Mouse (Mus musculus): ENCODE data around the gene Slc30a6. TPM values are rescaled to one million over a fixed set of nuclear protein-coding genes. Genes with fewer than 3 reads are reported as not detected.
"Not testable (repeated sequence)": the region's sequence is repeated elsewhere in the genome, so short reads cannot be mapped to it uniquely, and the experiment has no call there.

The Slc30a6 gene
- polyA plus RNA-seq, 1 experiment from 2014 or later, result 28.8 TPM

- no peaks in the 10 kb centered on the region for H3K36me3 ChIP-seq (ENCODE audit: poor library complexity, severe bottlenecking)
- no peaks in the 10 kb centered on the region for H3K9me3 ChIP-seq (replicated peaks)
- no peak overlapping the region for H3K4me3 ChIP-seq
- no peak overlapping the region for H3K27ac ChIP-seq
- 85% methylated on average over 1 of the region's 1 CpGs for WGBS
- H3K4me1 ChIP-seq, result no peaks in the 10 kb centered on the region
- H3K4me2 ChIP-seq, result no peak overlapping the region
- no peak overlapping the region for H3K9ac ChIP-seq
- no peaks in the 10 kb centered on the region for H3K27me3 ChIP-seq
- no peak for ATAC-seq
These were observed 59.3 kb downstream of the Slc30a6 start for GRCm38 (mm10) chr17:74454660-74455059.

GRCm38 (mm10) chr17:74455426-74455825 lies 60.0 kb downstream of the Slc30a6 start:
- H3K4me3 ChIP-seq, result no peak overlapping the region
- H3K36me3 ChIP-seq (ENCODE audit: poor library complexity, severe bottlenecking), result no peaks in the 10 kb centered on the region
- H3K27ac ChIP-seq, result no peak overlapping the region
- no peaks in the 10 kb centered on the region for H3K4me1 ChIP-seq
- no peaks in the 10 kb centered on the region for H3K9me3 ChIP-seq (replicated peaks)
- no peak overlapping the region for H3K9ac ChIP-seq
- ATAC-seq, result no peak
- 88% methylated on average over 4 of the region's 4 CpGs for WGBS
- H3K4me2 ChIP-seq, result no peak overlapping the region
- H3K27me3 ChIP-seq, result no peaks in the 10 kb centered on the region

GRCm38 (mm10) chr17:74456825-74457224 lies 61.4 kb downstream of the Slc30a6 start:
- H3K36me3 ChIP-seq (ENCODE audit: poor library complexity, severe bottlenecking), result no peaks in the 10 kb centered on the region
- no peak overlapping the region for H3K27ac ChIP-seq
- no peaks in the 10 kb centered on the region for H3K9me3 ChIP-seq (replicated peaks)
- H3K9ac ChIP-seq, result no peak overlapping the region
- WGBS, result 92% methylated on average over 5 of the region's 5 CpGs
- H3K27me3 ChIP-seq, result no peaks in the 10 kb centered on the region
- no peak overlapping the region for H3K4me3 ChIP-seq
- ATAC-seq, result no peak
- H3K4me2 ChIP-seq, result no peak overlapping the region
- H3K4me1 ChIP-seq, result no peaks in the 10 kb centered on the region

- Histone ChIP-seq H3K27ac (no peak overlapping the region), H3K27me3 (no peaks in the 10 kb centered on the region), H3K4me3 (no peak overlapping the region), H3K9me3 (replicated peaks) (no peaks in the 10 kb centered on the region), H3K4me1 (no peaks in the 10 kb centered on the region), H3K9ac (no peak overlapping the region), H3K4me2 (no peak overlapping the region), H3K36me3 (ENCODE audit: poor library complexity, severe bottlenecking) (no peaks in the 10 kb centered on the region)
- ATAC-seq, result no peak
- 81% methylated on average over 10 of the region's 10 CpGs for WGBS
These were observed 62.7 kb downstream of the Slc30a6 start for GRCm38 (mm10) chr17:74457972-74458677.

GRCm38 (mm10) chr17:74458711-74459408 lies 63.5 kb downstream of the Slc30a6 start, which contains the start of gene Nlrc4:
Gene Nlrc4, minus strand, starts transcription at chr17:74459142.
- Histone ChIP-seq H3K27ac (no peak within 1 kb of the TSS), H3K9ac (no peak within 1 kb of the TSS), H3K4me1 (no peaks in the 10 kb centered on the region), H3K36me3 (ENCODE audit: poor library complexity, severe bottlenecking) (no peaks in the 10 kb centered on the region), H3K9me3 (replicated peaks) (no peaks in the 10 kb centered on the region), H3K4me3 (no peak within 1 kb of the TSS), H3K4me2 (no peak within 1 kb of the TSS), H3K27me3 (no peaks in the 10 kb centered on the region)
- 57% methylated on average over 8 of the region's 8 CpGs for WGBS
- no peak for ATAC-seq

GRCm38 (mm10) chr17:74463510-74463909 lies 68.1 kb downstream of the Slc30a6 start:
- H3K9me3 ChIP-seq (replicated peaks), result no peaks in the 10 kb centered on the region

GRCm38 (mm10) chr17:74467981-74468380 lies 72.6 kb downstream of the Slc30a6 start:
- not testable (repeated sequence) for H3K9ac ChIP-seq; H3K36me3 ChIP-seq (ENCODE audit: poor library complexity, severe bottlenecking); H3K4me3 ChIP-seq; H3K27ac ChIP-seq; H3K9me3 ChIP-seq (replicated peaks); H3K4me2 ChIP-seq; H3K27me3 ChIP-seq; H3K4me1 ChIP-seq; ATAC-seq
- 88% methylated on average over 2 of the region's 2 CpGs for WGBS

More at GRCm38 (mm10) chr17:74463510-74463909, 68.1 kb downstream of the Slc30a6 start:
- Histone ChIP-seq H3K36me3 (ENCODE audit: poor library complexity, severe bottlenecking) (no peaks in the 10 kb centered on the region), H3K27ac (no peak overlapping the region), H3K9ac (no peak overlapping the region), H3K4me1 (no peaks in the 10 kb centered on the region), H3K4me3 (no peak overlapping the region), H3K27me3 (no peaks in the 10 kb centered on the region), H3K4me2 (no peak overlapping the region)
- ATAC-seq, result no peak

- H3K9me3 ChIP-seq (replicated peaks); H3K36me3 ChIP-seq (ENCODE audit: poor library complexity, severe bottlenecking); H3K4me1 ChIP-seq; ATAC-seq; H3K27ac ChIP-seq; H3K4me3 ChIP-seq; H3K9ac ChIP-seq; H3K27me3 ChIP-seq; H3K4me2 ChIP-seq: not testable (repeated sequence)
- 76% methylated on average over 6 of the region's 6 CpGs for WGBS
These were observed 74.7 kb downstream of the Slc30a6 start for GRCm38 (mm10) chr17:74470133-74470532.

Other genes starting within 250 kb of the Slc30a6 start
- gene Memo1, start 100.1 kb upstream of the Slc30a6 start, polyA plus RNA-seq (2015; fragmentation: Nextera tagmentation; extraction: Ambion mirVana), result 73.5 and 81.0 TPM in 2 replicates
- 255 and 275 TPM in 2 replicates for gene Dpy30, start 71.7 kb upstream of the Slc30a6 start, polyA plus RNA-seq (2015; fragmentation: Nextera tagmentation; extraction: Ambion mirVana)
- gene Spast, start 56.6 kb upstream of the Slc30a6 start, polyA plus RNA-seq (2015; fragmentation: Nextera tagmentation; extraction: Ambion mirVana), result 25.3 and 25.7 TPM in 2 replicates
- gene Nlrc4, start 63.5 kb downstream of the Slc30a6 start, polyA plus RNA-seq (2015; fragmentation: Nextera tagmentation; extraction: Ambion mirVana), result 0.23 and 0.31 TPM in 2 replicates
- gene Yipf4, start 93.9 kb downstream of the Slc30a6 start, polyA plus RNA-seq (2015; fragmentation: Nextera tagmentation; extraction: Ambion mirVana), result 47.6 and 62.7 TPM in 2 replicates
- gene Birc6, start 132.7 kb downstream of the Slc30a6 start, polyA plus RNA-seq (2015; fragmentation: Nextera tagmentation; extraction: Ambion mirVana), result 94.6 and 105 TPM in 2 replicates